Mouse (Mus musculus) kidney, embryonic 14.5 days (tissue): ENCODE measurements around the gene Pls3. TPM values are rescaled to one million over a fixed set of nuclear protein-coding genes. Genes with fewer than 3 reads are reported as not detected.

Experiments used
- ATAC-seq: fragments of 200-750 bp; cut with Nextera tagmentation; 2 replicates; pipeline ENCODE4 v1.8.0; 2017; ENCODE audit warnings: moderate number of reproducible peaks, mild to moderate bottlenecking, moderate TSS enrichment, moderate library complexity; ENCODE audit not compliant: low FRiP score, low TSS enrichment
- H3K27ac ChIP-seq: fragments of 300-500 bp; sonication (generic); 2 replicates; pipeline ENCODE4 v1.5.1; 2014; ENCODE audit warnings: low read depth, mild to moderate bottlenecking, low read length, moderate library complexity, mixed read lengths
- H3K27me3 ChIP-seq: fragments of 300-500 bp; sonication (generic); 2 replicates; pipeline ENCODE4 v1.6.1; 2014; ENCODE audit warnings: mild to moderate bottlenecking, low read length; ENCODE audit not compliant: control insufficient read depth, insufficient read depth
- H3K36me3 ChIP-seq: fragments of 300-500 bp; sonication (generic); 2 replicates; pipeline ENCODE4 v1.6.1; 2014; ENCODE audit warnings: low read length, mixed read lengths; ENCODE audit not compliant: control insufficient read depth, insufficient read depth
- H3K4me1 ChIP-seq: fragments of 300-500 bp; sonication (generic); 2 replicates; pipeline ENCODE4 v1.6.1; 2014; ENCODE audit warnings: low read length, mixed read lengths; ENCODE audit not compliant: control insufficient read depth, insufficient read depth
- H3K4me2 ChIP-seq: fragments of 300-500 bp; sonication (generic); replicated peaks from 2 replicates; pipeline ENCODE4 v1.6.1; 2014; ENCODE audit warnings: low read depth, mild to moderate bottlenecking, low read length
- H3K4me3 ChIP-seq: fragments of 300-500 bp; sonication (generic); 2 replicates; pipeline ENCODE4 v1.5.1; 2014; ENCODE audit warnings: mild to moderate bottlenecking, low read length
- H3K9ac ChIP-seq: fragments of 300-500 bp; sonication (generic); 2 replicates; pipeline ENCODE4 v1.6.1; 2014; ENCODE audit warnings: low read depth, mild to moderate bottlenecking, low read length, moderate library complexity
- H3K9me3 ChIP-seq: fragments of 300-500 bp; sonication (generic); 2 replicates; pipeline ENCODE4 v1.6.1; 2016; ENCODE audit warnings: low read length; ENCODE audit not compliant: control insufficient read depth
- WGBS: fragments of 180-500 bp; shearing (Covaris S2); extraction: QIAGEN DNeasy Blood & Tissue Kit; methylation state at CpG from one replicate; pipeline ENCODE4 v1.1.7; 2014; 5-methylcytosine and 5-hydroxymethylcytosine counted together
- polyA plus RNA-seq: library from polyadenylated mRNA; unstranded; fragments of >200 nt; fragmentation: Nextera tagmentation; extraction: Ambion mirVana; gene quantifications from 2 replicates; pipeline ENCODE4 v1.2.1, GENCODE M21; 2014

The Pls3 gene
- polyA plus RNA-seq, 1 experiment from 2014 or later, result 109 TPM

- 72% methylated on average over 9 of the region's 9 CpGs for WGBS
- Histone ChIP-seq H3K4me2 (no peak overlapping the region), H3K9me3 (no peaks in the 10 kb centered on the region), H3K4me3 (no peak overlapping the region), H3K4me1 (no peaks in the 10 kb centered on the region), H3K27me3 (no peaks in the 10 kb centered on the region), H3K9ac (no peak overlapping the region), H3K27ac (no peak overlapping the region), H3K36me3 (no peaks in the 10 kb centered on the region)
- no peak for ATAC-seq
Measured at GRCm38 (mm10) chrX:75842835-75843234, 32.1 kb downstream of the Pls3 start.

DNA sequence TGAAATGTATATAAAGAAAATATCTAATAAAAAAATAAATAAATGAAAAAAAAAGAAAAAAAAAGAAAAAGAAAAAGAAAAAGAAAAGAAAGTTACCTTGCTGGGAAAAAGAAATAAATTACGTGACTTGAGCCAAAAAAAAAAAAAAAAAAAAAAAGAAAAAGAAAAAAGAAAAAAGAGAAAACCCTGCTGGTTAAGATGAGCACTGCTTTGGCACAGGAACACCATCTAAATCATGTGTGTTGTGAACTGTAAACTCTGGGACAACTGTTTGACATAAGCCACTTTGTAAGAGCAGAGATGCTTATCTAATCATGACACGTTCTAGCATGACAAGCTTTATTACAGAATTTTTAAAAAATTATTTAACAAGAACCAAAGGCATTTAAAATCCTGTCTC, 32.9 kb downstream of the Pls3 start:
- Histone ChIP-seq H3K4me1 (no peaks in the 10 kb centered on the region), H3K4me3 (no peak overlapping the region), H3K9ac (no peak overlapping the region), H3K36me3 (no peaks in the 10 kb centered on the region), H3K27me3 (no peaks in the 10 kb centered on the region), H3K4me2 (no peak overlapping the region), H3K27ac (no peak overlapping the region), H3K9me3 (no peaks in the 10 kb centered on the region)
- ATAC-seq, result no peak
- WGBS, result 68% methylated on average over 2 of the region's 2 CpGs

- no peaks in the 10 kb centered on the region for H3K9me3 ChIP-seq
- no peak for ATAC-seq
- H3K27ac ChIP-seq, result no peak overlapping the region
- no peak overlapping the region for H3K4me3 ChIP-seq
- no peak overlapping the region for H3K4me2 ChIP-seq
- H3K4me1 ChIP-seq, result no peaks in the 10 kb centered on the region
- WGBS, result 82% methylated on average over 4 of the region's 4 CpGs
- H3K27me3 ChIP-seq, result no peaks in the 10 kb centered on the region
- no peak overlapping the region for H3K9ac ChIP-seq
- H3K36me3 ChIP-seq, result no peaks in the 10 kb centered on the region
Measured at GRCm38 (mm10) chrX:75840263-75840662, 34.7 kb downstream of the Pls3 start.

DNA sequence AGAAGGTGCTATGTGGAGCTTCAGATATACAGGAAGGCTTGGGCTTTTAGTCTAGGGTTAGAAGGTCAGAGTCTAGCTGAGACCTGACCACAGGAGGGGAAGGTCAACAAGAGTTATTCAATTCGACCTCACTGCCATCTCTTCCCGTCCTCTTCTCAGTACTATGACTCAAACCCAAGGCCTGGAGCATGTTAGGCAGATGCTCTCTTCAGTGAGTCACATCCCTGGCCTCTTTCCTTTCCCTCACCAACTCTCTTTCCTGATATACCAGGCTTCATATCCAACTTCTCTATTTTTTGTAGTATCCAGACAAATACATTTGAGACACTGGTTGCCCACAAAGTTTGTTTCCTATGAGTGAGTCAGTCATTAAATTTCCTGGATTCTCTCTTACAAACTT, 40.1 kb downstream of the Pls3 start:
- no peaks in the 10 kb centered on the region for H3K36me3 ChIP-seq
- 62% methylated on average over 2 of the region's 2 CpGs for WGBS
- no peaks in the 10 kb centered on the region for H3K4me1 ChIP-seq
- H3K9me3 ChIP-seq, result no peaks in the 10 kb centered on the region
- no peak overlapping the region for H3K4me2 ChIP-seq
- no peak overlapping the region for H3K27ac ChIP-seq
- no peaks in the 10 kb centered on the region for H3K27me3 ChIP-seq
- no peak overlapping the region for H3K9ac ChIP-seq
- no peak for ATAC-seq
- no peak overlapping the region for H3K4me3 ChIP-seq

- H3K27me3 ChIP-seq, result no peaks in the 10 kb centered on the region
- H3K4me1 ChIP-seq, result no peaks in the 10 kb centered on the region
- ATAC-seq, result no peak
- no peak overlapping the region for H3K9ac ChIP-seq
- 98% methylated on average over 2 of the region's 2 CpGs for WGBS
- no peak overlapping the region for H3K4me3 ChIP-seq
- H3K27ac ChIP-seq, result no peak overlapping the region
- H3K36me3 ChIP-seq, result no peaks in the 10 kb centered on the region
- no peaks in the 10 kb centered on the region for H3K9me3 ChIP-seq
- H3K4me2 ChIP-seq, result no peak overlapping the region
Measured at GRCm38 (mm10) chrX:75834286-75834685, 40.7 kb downstream of the Pls3 start.

GRCm38 (mm10) chrX:75833006-75833641, 41.9 kb downstream of the Pls3 start:
- no peak for ATAC-seq
- Histone ChIP-seq H3K4me2 (no peak overlapping the region), H3K27me3 (no peaks in the 10 kb centered on the region), H3K4me1 (no peaks in the 10 kb centered on the region), H3K9ac (no peak overlapping the region), H3K27ac (no peak overlapping the region), H3K4me3 (no peak overlapping the region), H3K36me3 (no peaks in the 10 kb centered on the region), H3K9me3 (no peaks in the 10 kb centered on the region)
- WGBS, result 88% methylated on average over 11 of the region's 11 CpGs

GRCm38 (mm10) chrX:75829867-75830255, 45.1 kb downstream of the Pls3 start:
- Histone ChIP-seq H3K36me3 (no peaks in the 10 kb centered on the region), H3K9ac (no peak overlapping the region), H3K27me3 (no peaks in the 10 kb centered on the region), H3K27ac (no peak overlapping the region), H3K9me3 (no peaks in the 10 kb centered on the region), H3K4me1 (no peaks in the 10 kb centered on the region), H3K4me2 (no peak overlapping the region), H3K4me3 (no peak overlapping the region)
- no peak for ATAC-seq
- 34% methylated on average over 2 of the region's 2 CpGs for WGBS

- H3K4me3 ChIP-seq, result no peak overlapping the region
- ATAC-seq, result no peak
- H3K4me2 ChIP-seq, result no peak overlapping the region
- H3K27me3 ChIP-seq, result no peaks in the 10 kb centered on the region
- no peaks in the 10 kb centered on the region for H3K4me1 ChIP-seq
- no peak overlapping the region for H3K27ac ChIP-seq
- no peak overlapping the region for H3K9ac ChIP-seq
- 64% methylated on average over 7 of the region's 7 CpGs for WGBS
- no peaks in the 10 kb centered on the region for H3K36me3 ChIP-seq
- H3K9me3 ChIP-seq, result no peaks in the 10 kb centered on the region
Measured at GRCm38 (mm10) chrX:75829240-75829866, 45.6 kb downstream of the Pls3 start.

GRCm38 (mm10) chrX:75818647-75819271, 56.2 kb downstream of the Pls3 start:
- H3K4me3 ChIP-seq, result no peak overlapping the region
- ATAC-seq, result no peak
- no peak overlapping the region for H3K27ac ChIP-seq
- H3K9ac ChIP-seq, result no peak overlapping the region
- H3K36me3 ChIP-seq, result no peaks in the 10 kb centered on the region
- no peaks in the 10 kb centered on the region for H3K4me1 ChIP-seq
- no peaks in the 10 kb centered on the region for H3K27me3 ChIP-seq
- no peak overlapping the region for H3K4me2 ChIP-seq
- no peaks in the 10 kb centered on the region for H3K9me3 ChIP-seq
- 53% methylated on average over 1 of the region's 1 CpGs for WGBS
